Mouse (Mus musculus) MEL (cell line): ENCODE results near the gene Tgoln1. TPM values are rescaled to one million over a fixed set of nuclear protein-coding genes. Genes with fewer than 3 reads are reported as not detected.

ENCODE experiments used
- DNase-seq: peaks from one replicate; pipeline ENCODE4 v3.0.0; 2011; ENCODE audit warnings: low read depth, low spot score
- H3K27ac ChIP-seq: 2 replicates; pipeline ENCODE4 v1.5.1; 2012; ENCODE audit warnings: low read depth, mild to moderate bottlenecking, control low read depth, low read length, moderate library complexity; ENCODE audit not compliant: control insufficient read depth
- H3K27me3 ChIP-seq, 2 experiments: fragments of 150-350 bp in 1 of 2; sonication (generic) in 1 of 2; 2 replicates each; pipeline ENCODE4 v1.6.1; 2012; ENCODE audit warnings: low read length in 2 of 2, mild to moderate bottlenecking in 2 of 2, improper control_type of control experiment in 1 of 2, moderate library complexity in 1 of 2; ENCODE audit not compliant: insufficient read depth in 2 of 2, control insufficient read depth in 1 of 2
- H3K36me3 ChIP-seq, 2 experiments: 2 replicates each; pipeline ENCODE4 v1.6.1; 2012 to 2014; ENCODE audit warnings: low read length in 2 of 2, improper control_type of control experiment in 1 of 2, inconsistent platforms in 1 of 2, mild to moderate bottlenecking in 1 of 2; ENCODE audit not compliant: insufficient read depth in 2 of 2, control insufficient read depth in 1 of 2
- H3K4me1 ChIP-seq, 2 experiments: fragments of 150-350 bp in 1 of 2; sonication (generic) in 1 of 2; 2 replicates each; pipeline ENCODE4 v1.6.1; 2012; ENCODE audit warnings: low read length in 2 of 2, improper control_type of control experiment in 1 of 2, mild to moderate bottlenecking in 1 of 2; ENCODE audit not compliant: insufficient read depth in 2 of 2, control insufficient read depth in 1 of 2
- H3K4me3 ChIP-seq, 2 experiments: fragments of 150-350 bp in 1 of 2; sonication (generic) in 1 of 2; 2 replicates each; pipeline ENCODE4 v1.5.1; 2012; ENCODE audit warnings: low read depth in 2 of 2, low read length in 2 of 2, mild to moderate bottlenecking in 2 of 2, moderate library complexity in 2 of 2, control low read depth in 1 of 2, improper control_type of control experiment in 1 of 2; ENCODE audit not compliant: control insufficient read depth in 1 of 2, insufficient read depth in 1 of 2
- H3K79me2 ChIP-seq: 2 replicates; pipeline ENCODE4 v1.6.1; 2012; ENCODE audit warnings: mild to moderate bottlenecking, low read length, moderate library complexity; ENCODE audit not compliant: control insufficient read depth, poor library complexity, insufficient read depth
- H3K9ac ChIP-seq: 2 replicates; pipeline ENCODE4 v1.6.1; 2012; ENCODE audit warnings: low read depth, mild to moderate bottlenecking, control low read depth, low read length, moderate library complexity; ENCODE audit not compliant: control insufficient read depth, poor library complexity, severe bottlenecking
- H3K9me3 ChIP-seq: fragments of 150-350 bp; sonication (generic); replicated peaks from 2 replicates; pipeline ENCODE4 v1.6.1; 2012; ENCODE audit warnings: mild to moderate bottlenecking, low read length, improper control_type of control experiment, moderate library complexity; ENCODE audit not compliant: insufficient read depth
- BHLHE40 ChIP-seq: IDR thresholded peaks from 2 replicates; pipeline ENCODE4 v1.6.1; 2012; ENCODE audit warnings: low read depth, mild to moderate bottlenecking, inconsistent platforms, low read length, improper control_type of control experiment, borderline replicate concordance
- CHD1 ChIP-seq: IDR thresholded peaks from 2 replicates; pipeline ENCODE4 v1.6.1; 2012; ENCODE audit warnings: low read depth, mild to moderate bottlenecking, inconsistent platforms, low read length, improper control_type of control experiment
- EP300 ChIP-seq, 2 experiments: IDR thresholded peaks; 2 replicates each; pipeline ENCODE4 v1.6.1; 2011; ENCODE audit warnings: improper control_type of control experiment in 2 of 2, low read length in 2 of 2, low read depth in 1 of 2, mild to moderate bottlenecking in 1 of 2
- GABPA ChIP-seq: IDR thresholded peaks from 2 replicates; pipeline ENCODE4 v1.6.1; 2012; ENCODE audit warnings: low read depth, mild to moderate bottlenecking, inconsistent platforms, low read length, improper control_type of control experiment, moderate library complexity
- GATA1 ChIP-seq: IDR thresholded peaks from 2 replicates; pipeline ENCODE4 v1.6.1; 2011; ENCODE audit warnings: low read depth, low read length, improper control_type of control experiment
- HCFC1 ChIP-seq: IDR thresholded peaks from 2 replicates; pipeline ENCODE4 v1.6.1; 2012; ENCODE audit warnings: low read depth, mild to moderate bottlenecking, inconsistent platforms, low read length, improper control_type of control experiment, moderate library complexity
- JUND ChIP-seq: IDR thresholded peaks from 2 replicates; pipeline ENCODE4 v1.6.1; 2011; ENCODE audit warnings: low read depth, mild to moderate bottlenecking, improper control_type of control experiment, low read length
- MAFK ChIP-seq: IDR thresholded peaks from 2 replicates; pipeline ENCODE4 v1.6.1; 2011; ENCODE audit warnings: low read depth, mild to moderate bottlenecking, low read length, improper control_type of control experiment, borderline replicate concordance
- MAZ ChIP-seq: IDR thresholded peaks from 2 replicates; pipeline ENCODE4 v1.6.1; 2012; ENCODE audit warnings: low read depth, mild to moderate bottlenecking, inconsistent platforms, low read length, improper control_type of control experiment
- POLR2A ChIP-seq, 2 experiments: IDR thresholded peaks; 2 replicates each; pipeline ENCODE4 v1.6.1; 2011 to 2012; ENCODE audit warnings: low read length in 2 of 2, mild to moderate bottlenecking in 2 of 2, control low read depth in 1 of 2, improper control_type of control experiment in 1 of 2, low read depth in 1 of 2, moderate library complexity in 1 of 2; ENCODE audit not compliant: control insufficient read depth in 1 of 2, insufficient read depth in 1 of 2, poor library complexity in 1 of 2
- RCOR1 ChIP-seq: IDR thresholded peaks from 2 replicates; pipeline ENCODE4 v1.6.1; 2012; ENCODE audit warnings: low read depth, mild to moderate bottlenecking, inconsistent platforms, low read length, improper control_type of control experiment
- SIN3A ChIP-seq: IDR thresholded peaks from 2 replicates; pipeline ENCODE4 v1.6.1; 2012; ENCODE audit warnings: low read length, improper control_type of control experiment, inconsistent platforms
- SMC3 ChIP-seq: IDR thresholded peaks from 2 replicates; pipeline ENCODE4 v1.6.1; 2011; ENCODE audit warnings: low read depth, low read length, improper control_type of control experiment
- polyA plus RNA-seq, 2 experiments: library from polyadenylated mRNA; stranded (reverse) in 1 of 2; unstranded in 1 of 2; fragments of >175 nt in 1 of 2; fragments of >200 nt in 1 of 2; gene quantifications; 2 replicates each; pipeline versions ENCODE4 v1.2.1 to v1.2.4; 2012; ENCODE audit warnings: low replicate concordance in 2 of 2, low read depth in 1 of 2; ENCODE audit not compliant: insufficient read length in 2 of 2, insufficient read depth in 1 of 2, missing spikeins in 1 of 2
- total RNA-seq: library from RNA; depleted of rRNA; stranded (reverse); fragments of 300-350 nt; gene quantifications from 2 replicates; pipeline ENCODE4 v1.2.3, GENCODE M21; 2012; rRNA removed

Gene Tgoln1
- total and polyA plus RNA-seq, 3 experiments = 20.6 to 106 (median 23.9) TPM

GRCm38 (mm10) chr6:72560801-72561200 is 56.0 kb downstream of the Tgoln1 start:
- no peak for TF ChIP-seq RCOR1
- TF ChIP-seq GATA1 = no peak
- TF ChIP-seq CHD1 = no peak
- TF ChIP-seq EP300 (IDR thresholded peaks at IDR 0.05; ENCODE audit: low read depth in 1 of 2, low read length in 2 of 2) = no peak
- TF ChIP-seq POLR2A (IDR thresholded peaks at IDR 0.05; ENCODE audit: control insufficient read depth in 1 of 2, insufficient read depth in 1 of 2, low read depth in 1 of 2, low read length in 2 of 2, poor library complexity in 1 of 2) = no peak
- no peak for TF ChIP-seq HCFC1
- TF ChIP-seq MAFK = no peak
- TF ChIP-seq MAZ = no peak
- no peak for TF ChIP-seq JUND
- no peak for TF ChIP-seq SIN3A
- no peak for TF ChIP-seq BHLHE40
- no peak for TF ChIP-seq SMC3
- no peak for TF ChIP-seq GABPA
- DNase-seq = no peak
- Histone ChIP-seq H3K4me1 (no peaks in the 10 kb centered on the region), H3K9ac (no peak overlapping the region), H3K4me3 (no peak overlapping the region), H3K9me3 (no peaks in the 10 kb centered on the region), H3K36me3 (peaks cover 0 to 7% of the 10 kb centered on the region in 2 experiments; a peak in 2 of 4 replicates), H3K27me3 (no peaks in the 10 kb centered on the region), H3K79me2 (no peaks in the 10 kb centered on the region), H3K27ac (no peak overlapping the region)

Other genes starting within 250 kb of the Tgoln1 start
- gene Vamp5, start 236.5 kb downstream of the Tgoln1 start, total RNA-seq = 490 and 593 TPM in 2 replicates
- 100 to 1,000 TPM in 1 of 2 experiments, not detected in 1; 465 TPM for gene Vamp5, start 236.5 kb downstream of the Tgoln1 start, polyA plus RNA-seq
- gene Vamp8, start 226.3 kb downstream of the Tgoln1 start, total RNA-seq = 130 and 164 TPM in 2 replicates
- gene Vamp8, start 226.3 kb downstream of the Tgoln1 start, polyA plus RNA-seq = 100 to 1,000 TPM in 1 of 2 experiments, not detected in 1; 179 TPM
- gene Ggcx, start 202.7 kb downstream of the Tgoln1 start, total RNA-seq = 5.0 and 5.2 TPM in 2 replicates
- gene Ggcx, start 202.7 kb downstream of the Tgoln1 start, polyA plus RNA-seq = 1 to 10 TPM in 1 of 2 experiments, not detected in 1; 5.4 TPM
- gene Mat2a, start 177.4 kb downstream of the Tgoln1 start, total RNA-seq = 233 and 319 TPM in 2 replicates
- gene Mat2a, start 177.4 kb downstream of the Tgoln1 start, polyA plus RNA-seq = 1,000 to 10,000 TPM in 1 of 2 experiments, 100 to 1,000 TPM in 1; 357 to 3,179 TPM
- not detected in 2 replicates for gene Sh2d6, start 95.3 kb downstream of the Tgoln1 start, total RNA-seq
- under 1 TPM in 1 of 2 experiments, not detected in 1; 0.17 TPM for gene Sh2d6, start 95.3 kb downstream of the Tgoln1 start, polyA plus RNA-seq
- 222 and 241 TPM in 2 replicates for gene Capg, start 72.6 kb downstream of the Tgoln1 start, total RNA-seq
- gene Capg, start 72.6 kb downstream of the Tgoln1 start, polyA plus RNA-seq = 100 to 1,000 TPM in 1 of 2 experiments, not detected in 1; 283 TPM
- 4.2 and 4.6 TPM in 2 replicates for gene Elmod3, start 18.6 kb downstream of the Tgoln1 start, total RNA-seq
- 10 to 100 TPM in 1 of 2 experiments, not detected in 1; 14.1 TPM for gene Elmod3, start 18.6 kb downstream of the Tgoln1 start, polyA plus RNA-seq
- gene Retsat, start 18.5 kb downstream of the Tgoln1 start, total RNA-seq = 35.1 and 40.3 TPM in 2 replicates
- 10 to 100 TPM in 1 of 2 experiments, not detected in 1; 61.5 TPM for gene Retsat, start 18.5 kb downstream of the Tgoln1 start, polyA plus RNA-seq
- gene Tcf7l1, start 172.3 kb upstream of the Tgoln1 start, total RNA-seq = not detected in 2 replicates
- not detected for gene Tcf7l1, start 172.3 kb upstream of the Tgoln1 start, polyA plus RNA-seq